Comparison of ENCODE assay signal across 8 mouse cellular contexts in genomic region chr11:51059151-51059571, GRCm38 (mm10). TPM values are rescaled to one million over a fixed set of nuclear protein-coding genes. Genes with fewer than 3 reads are reported as not detected.
A peak's percentile ranks its signal among the peaks of the same experiment; 100 is the strongest.
DNase-seq lines count a peak whose midpoint lies in the region; ATAC-seq lines count a peak whose summit lies in the region.

Gene Zfp354a, plus strand, starts transcription at chr11:51059257.

- no peaks in the 10 kb centered on the region for H3K9me3 ChIP-seq in hindbrain, embryonic 12.5 days (replicated peaks)
- H3K9me3 ChIP-seq in lung, embryonic 15.5 days = no peaks in the 10 kb centered on the region

- H3K27me3 ChIP-seq in hindbrain, embryonic 12.5 days = no peaks in the 10 kb centered on the region
- no peaks in the 10 kb centered on the region for H3K27me3 ChIP-seq in lung, embryonic 15.5 days

- DNase-seq in adrenal gland, adult (ENCODE audit: inconsistent age in 2 of 2, low spot score in 1 of 2) = peak; percentile 76 to 90
- DNase-seq in cerebellum, postnatal 14 days = peak; percentile 87 to 90
- DNase-seq in frontal cortex, postnatal 25 days (ENCODE audit: low spot score in 2 of 2) = peak; percentile 53 to 62
- peak; percentile 69 to 82 for DNase-seq in layer of hippocampus, postnatal 10 days (ENCODE audit: low spot score in 2 of 2)
- DNase-seq in retina, postnatal 1 day = peak; percentile 94
- DNase-seq in thymus, postnatal 25 days = no peak

- H3K36me3 ChIP-seq in hindbrain, embryonic 12.5 days = peaks cover 13% of the 10 kb centered on the region
- H3K36me3 ChIP-seq in lung, embryonic 15.5 days = peaks cover 4% of the 10 kb centered on the region; the same call in 1 of the 2 replicates

- ATAC-seq in hindbrain, embryonic 12.5 days (ENCODE audit: low FRiP score) = peak; percentile 91
- peak; percentile 90 for ATAC-seq in lung, embryonic 15.5 days (ENCODE audit: borderline replicate concordance, extremely low read depth, low FRiP score, low TSS enrichment)

- peaks cover 9% of the 10 kb centered on the region for H3K4me1 ChIP-seq in hindbrain, embryonic 12.5 days
- H3K4me1 ChIP-seq in lung, embryonic 15.5 days = peaks cover 6% of the 10 kb centered on the region; the same call in 1 of the 2 replicates

- peak within 1 kb of the TSS; percentile 84 for H3K4me2 ChIP-seq in hindbrain, embryonic 12.5 days (replicated peaks)
- H3K4me2 ChIP-seq in lung, embryonic 15.5 days = peak within 1 kb of the TSS; percentile 86

- H3K4me3 ChIP-seq in hindbrain, embryonic 12.5 days = peak within 1 kb of the TSS; percentile 79
- H3K4me3 ChIP-seq in lung, embryonic 15.5 days = peak within 1 kb of the TSS; percentile 74

- H3K27ac ChIP-seq in hindbrain, embryonic 12.5 days = peak within 1 kb of the TSS; percentile 37; the same call in 1 of the 2 replicates
- H3K27ac ChIP-seq in lung, embryonic 15.5 days = peak within 1 kb of the TSS; percentile 16; the same call in 1 of the 2 replicates

- WGBS in hindbrain, embryonic 12.5 days = under 1% methylated on average over 32 of the region's 32 CpGs
- WGBS in lung, embryonic 15.5 days = under 1% methylated on average over 32 of the region's 32 CpGs

- peak within 1 kb of the TSS; percentile 84 for H3K9ac ChIP-seq in hindbrain, embryonic 12.5 days
- H3K9ac ChIP-seq in lung, embryonic 15.5 days = peak within 1 kb of the TSS; percentile 64

RNA-seq across cellular contexts. Expression of gene Zfp354a, which starts in this region (rescaled TPM):
- polyA plus RNA-seq in hindbrain, embryonic 12.5 days (2016; fragmentation: Nextera tagmentation; extraction: Ambion mirVana) = 10.1 and 10.3 TPM in 2 replicates
- total RNA-seq in layer of hippocampus, postnatal 10 days (2021) = 10 to 100 TPM in 1 of 2 experiments, 1 to 10 TPM in 1; 9.0 to 10.0 TPM
- 7.8 and 10.2 TPM in 2 replicates for polyA plus RNA-seq in lung, embryonic 15.5 days (2015; fragmentation: Nextera tagmentation; extraction: Ambion mirVana)
